Mouse (Mus musculus) olfactory bulb, adult 2 months (tissue): ENCODE results near the gene Ccdc134.

Experiments
- CTCF ChIP-seq: fragments of 200-500 bp; IDR thresholded peaks from 2 replicates; pipeline ENCODE4 v1.5.1; 2012; ENCODE audit warnings: low read depth, mild to moderate bottlenecking, low read length, moderate library complexity; ENCODE audit not compliant: insufficient read depth
- POLR2A ChIP-seq: fragments of 200-500 bp; IDR thresholded peaks from 2 replicates; pipeline ENCODE4 v1.6.1; 2012; ENCODE audit warnings: mild to moderate bottlenecking, low read depth, low read length, moderate library complexity; ENCODE audit not compliant: insufficient read depth

- TF ChIP-seq POLR2A (no peak), CTCF (no peak)
Measured at GRCm38 (mm10) chr15:82152022-82152421, 24.3 kb downstream of the Ccdc134 start.
